Mouse (Mus musculus): ENCODE measurements around the gene Atad1.
"Not testable (repeated sequence)": the region's sequence is repeated elsewhere in the genome, so short reads cannot be mapped to it uniquely, and the experiment has no call there.

Atad1 gene

GRCm38 (mm10) chr19:32740641-32741345, 1.2 kb upstream of the Atad1 start:
- no peak for DNase-seq (ENCODE audit: low spot score)

DNA sequence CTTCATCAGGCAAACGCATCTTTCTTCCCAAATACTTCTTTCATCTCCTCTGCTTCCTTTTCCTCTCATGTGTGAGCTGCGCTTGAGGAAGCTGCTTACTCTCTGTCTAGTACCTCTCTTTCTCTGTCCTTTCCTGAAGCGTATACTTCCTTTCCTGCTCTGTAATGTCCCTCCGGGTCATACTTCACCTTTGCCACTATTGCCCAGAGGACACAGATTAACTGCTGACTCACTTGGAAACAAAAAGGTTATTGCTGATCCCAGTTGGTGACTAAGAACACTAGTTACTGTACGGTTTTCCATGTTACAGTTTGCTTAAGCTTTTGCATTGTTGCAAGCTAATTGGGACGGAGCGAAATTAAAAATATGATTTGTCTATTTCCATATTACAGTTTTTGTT, 1.7 kb downstream of the Atad1 start:
- DNase-seq (ENCODE audit: low spot score): no peak

DNA sequence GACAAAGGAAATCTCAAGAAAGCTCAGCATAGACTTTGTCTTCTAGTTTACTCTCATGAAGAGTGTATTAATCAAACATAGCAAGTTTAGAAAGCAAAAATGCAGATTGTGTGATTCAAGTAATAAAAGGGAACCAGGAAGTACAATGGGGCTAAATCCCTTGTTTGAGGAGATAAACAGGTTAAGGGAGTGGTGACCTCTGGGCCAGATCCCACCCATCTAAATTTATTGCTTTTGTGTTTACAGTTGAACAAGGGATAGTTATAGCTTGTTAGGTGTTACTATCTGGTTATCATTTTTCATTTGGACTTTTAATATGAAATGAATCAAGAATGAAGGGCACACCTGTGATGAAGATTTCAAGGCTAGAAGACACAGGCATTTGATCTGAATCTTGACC, 6.7 kb downstream of the Atad1 start:
- no peak for DNase-seq (ENCODE audit: low spot score)

DNA sequence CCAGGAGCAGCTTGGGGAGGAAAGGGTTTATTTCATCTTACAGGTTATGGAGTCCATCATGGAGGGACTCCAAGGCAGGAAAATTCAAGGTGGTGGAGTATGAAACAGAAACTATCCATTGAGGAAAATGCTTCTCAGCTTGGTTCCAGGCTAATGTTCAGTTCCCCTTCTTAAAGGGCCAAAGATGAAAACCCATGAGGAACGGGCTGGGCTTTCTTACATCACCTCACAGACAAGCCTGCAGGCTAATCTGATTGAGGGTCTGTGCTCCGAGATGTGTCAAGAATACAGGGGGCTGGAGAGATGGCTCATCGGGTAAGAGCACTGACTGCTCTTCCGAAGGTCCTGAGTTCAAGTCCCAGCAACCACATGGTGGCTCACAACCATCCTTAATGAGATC, 9.8 kb downstream of the Atad1 start:
- no peak for DNase-seq (ENCODE audit: low spot score)

- peak; percentile 45 for DNase-seq (ENCODE audit: low spot score)
Measured at GRCm38 (mm10) chr19:32726451-32727325, 12.9 kb downstream of the Atad1 start.

GRCm38 (mm10) chr19:32723817-32724216, 15.8 kb downstream of the Atad1 start:
- no peak for DNase-seq (ENCODE audit: low spot score)

DNA sequence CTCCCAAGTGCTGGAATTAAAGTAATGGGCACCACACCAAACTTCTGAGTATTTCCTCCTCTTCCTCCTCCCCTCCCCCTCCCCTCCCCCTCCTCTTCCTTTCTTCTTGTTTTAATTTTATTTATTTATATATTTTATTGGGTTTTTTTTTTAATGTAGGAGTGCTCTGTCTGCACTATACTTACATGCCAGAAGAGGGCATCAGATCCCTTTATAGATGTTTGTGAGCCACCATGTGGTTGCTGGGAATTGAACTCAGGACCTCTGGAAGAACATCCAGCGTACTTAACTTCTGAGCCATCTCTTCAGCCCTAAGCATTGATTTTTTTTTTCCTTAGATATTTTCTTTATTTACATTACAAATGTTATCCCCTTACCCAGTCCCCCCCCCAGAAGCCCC, 19.3 kb downstream of the Atad1 start:
- DNase-seq (ENCODE audit: low spot score): no peak

GRCm38 (mm10) chr19:32717590-32717989, 22.0 kb downstream of the Atad1 start:
- no peak for DNase-seq (ENCODE audit: low spot score)

DNA sequence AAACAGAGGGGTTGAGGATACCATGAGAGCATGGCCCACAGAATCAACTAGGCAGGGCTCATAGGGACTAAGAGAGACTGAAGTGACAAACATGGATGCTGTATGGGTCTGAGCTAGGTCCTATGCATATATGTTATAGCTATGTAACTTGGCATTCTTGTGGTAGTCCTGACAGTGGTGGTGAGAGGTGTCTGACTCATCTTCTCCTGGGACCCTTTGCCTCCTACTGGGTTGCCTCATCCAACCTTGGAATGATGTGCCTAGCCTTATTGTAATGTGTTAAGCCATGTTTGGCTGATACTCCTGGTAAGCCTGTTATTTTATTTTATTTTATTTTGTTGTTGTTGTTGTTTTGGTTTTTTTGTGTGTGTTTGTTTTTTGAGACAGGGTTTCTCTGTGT, 23.9 kb downstream of the Atad1 start:
- no peak for DNase-seq (ENCODE audit: low spot score)

- peak; percentile 42 for DNase-seq (ENCODE audit: low spot score)
Measured at GRCm38 (mm10) chr19:32715201-32715600, 24.4 kb downstream of the Atad1 start.

DNA sequence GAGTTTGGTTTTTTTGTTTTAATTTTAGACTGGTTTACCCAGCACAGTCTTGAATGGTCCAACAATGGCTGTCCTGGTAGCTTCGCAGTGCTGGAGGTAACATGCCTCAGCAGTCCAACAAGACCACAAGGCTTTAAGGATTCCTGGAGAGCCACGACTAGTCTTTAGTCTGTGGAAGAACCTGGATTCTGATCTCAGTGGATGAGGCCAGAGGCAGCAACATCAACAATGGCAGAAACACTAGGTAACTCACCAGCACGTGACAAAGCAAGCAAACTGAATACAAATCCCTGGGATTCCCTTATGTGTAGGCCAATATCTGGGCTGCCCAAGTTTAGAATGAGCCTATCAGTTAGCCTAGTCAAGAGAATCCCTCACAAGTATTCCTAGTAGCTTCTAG, 26.1 kb downstream of the Atad1 start:
- no peak for DNase-seq (ENCODE audit: low spot score)

- peak; percentile 69 for DNase-seq (ENCODE audit: low spot score)
Measured at GRCm38 (mm10) chr19:32712588-32713042, 27.0 kb downstream of the Atad1 start.

DNA sequence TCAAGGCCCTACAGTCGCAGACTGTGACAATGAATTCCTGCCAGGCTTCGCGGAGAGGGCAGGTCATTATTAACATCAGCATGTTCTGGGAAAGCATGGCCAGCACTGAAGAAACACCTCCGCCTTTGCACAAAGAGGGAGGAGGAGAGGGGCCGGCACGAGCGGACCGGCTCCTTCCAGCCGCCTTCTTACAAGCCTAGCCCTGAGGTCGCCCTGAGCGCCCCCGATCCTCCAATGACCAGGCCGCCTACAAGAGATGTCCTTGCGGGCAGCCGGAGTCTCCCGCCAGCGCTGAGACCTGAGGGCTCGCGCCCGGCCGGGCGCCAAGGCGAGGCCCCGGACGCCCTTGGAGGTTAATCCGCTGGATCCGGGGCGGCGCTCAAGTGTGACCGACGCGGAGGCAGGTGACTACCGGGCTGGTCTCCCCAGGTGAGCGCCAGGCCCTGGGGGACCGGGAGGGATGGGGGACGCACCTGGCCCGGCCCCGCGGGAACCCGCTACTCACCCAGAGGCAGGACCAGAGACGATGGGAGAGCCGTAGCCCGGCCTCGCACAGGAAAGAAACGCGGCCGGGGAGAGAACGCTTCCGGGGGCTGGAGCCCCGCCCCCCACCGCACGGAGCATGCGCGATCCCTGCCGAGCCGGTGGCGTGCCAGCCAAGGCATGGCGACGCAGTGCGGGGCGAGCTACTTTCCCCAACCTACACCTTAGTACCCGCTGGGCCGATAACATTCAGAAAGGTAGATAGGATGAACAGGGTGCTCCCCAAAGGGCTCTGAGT, 27.6 kb downstream of the Atad1 start:
- peak; percentile 89 for DNase-seq (ENCODE audit: low spot score)

DNA sequence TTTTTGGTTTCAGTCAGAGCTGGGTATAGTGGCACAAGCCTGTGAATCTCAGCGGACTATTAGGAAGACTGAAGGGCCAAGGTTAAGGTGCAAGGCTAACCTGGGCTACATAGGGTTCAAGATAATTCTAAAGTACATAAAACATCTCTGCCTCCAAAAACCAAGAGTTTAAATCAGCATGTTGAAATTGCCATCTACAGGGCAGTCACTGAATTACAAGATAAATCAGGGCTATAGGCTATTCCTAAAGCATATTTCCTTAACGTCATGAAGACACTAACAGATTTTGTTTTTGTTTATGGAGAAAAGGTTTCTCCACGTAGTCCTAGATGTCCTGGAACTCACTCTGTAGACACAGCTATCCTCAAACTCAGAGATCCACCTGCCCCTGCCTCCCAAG, 29.3 kb downstream of the Atad1 start:
- no peak for DNase-seq (ENCODE audit: low spot score)

GRCm38 (mm10) chr19:32708996-32709395, 30.6 kb downstream of the Atad1 start:
- no peak for DNase-seq (ENCODE audit: low spot score)

GRCm38 (mm10) chr19:32702191-32702590, 37.4 kb downstream of the Atad1 start:
- no peak for DNase-seq (ENCODE audit: low spot score)

DNA sequence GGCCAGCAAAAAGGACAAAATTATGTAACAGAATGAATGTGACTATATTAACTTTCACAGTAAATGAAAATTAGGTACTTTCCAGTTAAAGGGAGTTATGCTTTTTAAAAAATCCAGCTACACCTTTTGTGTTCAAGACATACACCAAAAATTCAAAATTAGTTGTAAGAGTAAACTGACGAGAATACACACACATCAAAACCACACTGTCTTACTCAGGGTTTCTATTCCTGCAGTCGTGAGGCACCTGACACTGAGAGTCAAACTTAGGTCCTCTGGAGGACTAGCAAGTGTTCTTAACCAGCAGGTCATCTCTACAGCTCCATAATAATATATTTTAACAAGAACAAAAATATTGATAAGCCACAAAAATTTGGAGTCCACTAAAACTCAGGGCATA, 42.9 kb downstream of the Atad1 start:
- DNase-seq (ENCODE audit: low spot score): no peak

GRCm38 (mm10) chr19:32689724-32690123, 49.9 kb downstream of the Atad1 start:
- no peak for DNase-seq (ENCODE audit: low spot score)

DNA sequence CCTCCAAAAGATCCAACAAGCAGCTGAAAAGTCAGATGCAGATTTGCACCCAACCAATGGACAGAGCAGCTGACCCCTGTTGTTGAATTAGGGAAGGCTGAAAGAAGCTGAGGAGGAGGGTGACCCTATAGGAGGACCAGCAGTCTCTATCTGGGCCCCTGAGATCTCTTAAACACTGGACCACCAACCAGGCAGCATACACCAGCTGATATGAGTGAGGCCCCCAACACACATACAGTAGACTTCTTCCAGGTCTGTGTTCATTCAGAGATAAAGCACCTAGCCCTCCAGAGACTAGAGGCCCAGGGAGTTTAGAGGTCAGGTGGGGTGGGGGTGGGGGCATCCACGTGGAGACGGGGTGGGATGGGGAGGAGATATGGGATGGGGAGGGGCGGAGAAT, 51.4 kb downstream of the Atad1 start:
- not testable (repeated sequence) for DNase-seq (ENCODE audit: low spot score)

DNA sequence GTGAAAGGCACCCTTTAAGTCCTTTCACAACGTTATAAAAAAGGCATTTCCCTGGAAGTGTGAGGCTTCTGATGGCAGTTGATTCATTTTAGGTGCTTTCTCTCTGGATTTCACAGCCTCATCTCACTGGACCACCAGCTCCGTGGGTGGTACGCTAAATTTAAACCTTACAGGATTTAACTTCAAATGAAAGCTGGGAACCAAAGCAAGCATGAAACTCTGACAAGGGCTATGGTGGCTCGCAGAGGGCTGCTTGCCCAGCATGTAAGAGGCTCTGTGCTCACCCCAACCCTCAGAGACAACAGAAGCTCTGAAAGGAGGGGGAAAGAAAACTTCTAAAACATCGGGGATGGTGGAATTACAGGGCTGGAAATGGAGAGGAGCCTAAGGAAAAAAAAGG, 51.9 kb downstream of the Atad1 start:
- no peak for DNase-seq (ENCODE audit: low spot score)

- no peak for DNase-seq (ENCODE audit: low spot score)
Measured at GRCm38 (mm10) chr19:32683081-32683480, 56.5 kb downstream of the Atad1 start.

DNA sequence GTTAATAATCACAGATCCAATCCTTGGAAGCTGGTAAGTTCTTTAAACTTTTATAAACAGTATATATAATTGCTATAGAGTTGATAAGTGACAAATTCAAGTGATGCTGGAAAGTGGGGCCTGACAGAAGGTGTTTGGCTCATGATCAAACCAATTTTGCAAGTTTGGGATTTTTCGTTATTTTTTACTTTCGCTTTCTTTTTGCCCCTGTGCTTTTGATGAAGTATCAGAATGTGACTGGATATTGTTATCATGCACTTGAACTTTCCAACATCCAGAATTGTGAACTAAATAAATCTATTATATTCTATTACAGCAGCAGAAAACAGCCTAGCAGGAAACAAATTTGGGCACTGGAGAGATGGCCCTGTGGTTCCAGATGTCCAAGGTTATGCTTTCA, 58.7 kb downstream of the Atad1 start:
- no peak for DNase-seq (ENCODE audit: low spot score)

- no peak for DNase-seq (ENCODE audit: low spot score)
Measured at GRCm38 (mm10) chr19:32675766-32676165, 63.8 kb downstream of the Atad1 start.
